Mouse (Mus musculus) limb, embryonic 13.5 days (tissue): ENCODE results near the gene Tha1. TPM values are rescaled to one million over a fixed set of nuclear protein-coding genes. Genes with fewer than 3 reads are reported as not detected.

Source experiments
- ATAC-seq: fragments of 200-750 bp; cut with Nextera tagmentation; 2 replicates; pipeline ENCODE4 v1.8.0; 2017; ENCODE audit warnings: low read depth, moderate number of reproducible peaks, moderate TSS enrichment; ENCODE audit not compliant: low FRiP score
- H3K27ac ChIP-seq: fragments of 300-500 bp; sonication (generic); 2 replicates; pipeline ENCODE4 v1.5.1; 2015; ENCODE audit warnings: inconsistent platforms, mild to moderate bottlenecking, moderate library complexity
- H3K27me3 ChIP-seq: fragments of 300-500 bp; sonication (generic); 2 replicates; pipeline ENCODE4 v1.6.1; 2015; ENCODE audit warnings: mild to moderate bottlenecking, inconsistent platforms
- H3K36me3 ChIP-seq: fragments of 300-500 bp; sonication (generic); 2 replicates; pipeline ENCODE4 v1.6.1; 2015; ENCODE audit warnings: inconsistent platforms, mild to moderate bottlenecking, moderate library complexity
- H3K4me1 ChIP-seq: fragments of 300-500 bp; sonication (generic); 2 replicates; pipeline ENCODE4 v1.6.1; 2015; ENCODE audit warnings: inconsistent platforms
- H3K4me2 ChIP-seq: fragments of 300-500 bp; sonication (generic); replicated peaks from 2 replicates; pipeline ENCODE4 v1.6.1; 2015; ENCODE audit warnings: inconsistent platforms, mild to moderate bottlenecking, moderate library complexity
- H3K4me3 ChIP-seq: fragments of 300-500 bp; sonication (generic); 2 replicates; pipeline ENCODE4 v1.5.1; 2015; ENCODE audit warnings: moderate library complexity, mild to moderate bottlenecking, inconsistent platforms
- H3K9ac ChIP-seq: fragments of 300-500 bp; sonication (generic); 2 replicates; pipeline ENCODE4 v1.6.1; 2015; ENCODE audit warnings: mild to moderate bottlenecking, inconsistent platforms
- H3K9me3 ChIP-seq: fragments of 300-500 bp; sonication (generic); 2 replicates; pipeline ENCODE4 v1.6.1; 2016; ENCODE audit warnings: inconsistent platforms
- WGBS: fragments of 180-500 bp; shearing (Covaris S2); methylation state at CpG from one replicate; pipeline ENCODE4 v1.1.7; 2015; 5-methylcytosine and 5-hydroxymethylcytosine counted together
- polyA plus RNA-seq: library from polyadenylated mRNA; unstranded; fragments of >200 nt; fragmentation: Nextera tagmentation; extraction: Ambion mirVana; gene quantifications from 2 replicates; pipeline ENCODE4 v1.2.1, GENCODE M21; 2015

The Tha1 gene
- polyA plus RNA-seq, 1 experiment from 2014 or later, result 3.6 TPM

GRCm38 (mm10) chr11:117863174-117863856 lies 10.0 kb downstream of the Tha1 start:
- ATAC-seq, result no peak
- Histone ChIP-seq H3K9ac (no peak overlapping the region), H3K36me3 (no peaks in the 10 kb centered on the region), H3K9me3 (no peaks in the 10 kb centered on the region), H3K4me2 (no peak overlapping the region), H3K27me3 (peaks cover 62% of the 10 kb centered on the region), H3K27ac (no peak overlapping the region), H3K4me3 (no peak overlapping the region), H3K4me1 (peaks cover 13% of the 10 kb centered on the region)
- WGBS, result 30% methylated on average over 11 of the region's 11 CpGs

GRCm38 (mm10) chr11:117860601-117861000 lies 12.7 kb downstream of the Tha1 start, which contains the start of gene Tmem235:
Tmem235 (plus strand) TSS chr11:117860752.
- peaks cover 10% of the 10 kb centered on the region for H3K4me1 ChIP-seq
- no peak within 1 kb of the TSS for H3K9ac ChIP-seq
- H3K36me3 ChIP-seq, result peaks cover 21% of the 10 kb centered on the region
- peaks cover 63% of the 10 kb centered on the region for H3K27me3 ChIP-seq
- no peak for ATAC-seq
- peak within 1 kb of the TSS; percentile 46 for H3K4me2 ChIP-seq
- H3K27ac ChIP-seq, result no peak within 1 kb of the TSS
- no peaks in the 10 kb centered on the region for H3K9me3 ChIP-seq
- 2% methylated on average over 23 of the region's 23 CpGs for WGBS
- H3K4me3 ChIP-seq, result peak within 1 kb of the TSS; percentile 8; the same call in 1 of the 2 replicates

GRCm38 (mm10) chr11:117858392-117858791 lies 14.9 kb downstream of the Tha1 start:
- ATAC-seq, result no peak
- no peak overlapping the region for H3K4me3 ChIP-seq
- WGBS, result 39% methylated on average over 3 of the region's 3 CpGs
- no peak overlapping the region for H3K9ac ChIP-seq
- no peak overlapping the region for H3K27ac ChIP-seq
- no peaks in the 10 kb centered on the region for H3K9me3 ChIP-seq
- H3K27me3 ChIP-seq, result peaks cover 53% of the 10 kb centered on the region
- peaks cover 42% of the 10 kb centered on the region for H3K36me3 ChIP-seq
- peaks cover 10% of the 10 kb centered on the region for H3K4me1 ChIP-seq
- H3K4me2 ChIP-seq, result no peak overlapping the region

GRCm38 (mm10) chr11:117857462-117857861 lies 15.8 kb downstream of the Tha1 start:
- Histone ChIP-seq H3K36me3 (peaks cover 51% of the 10 kb centered on the region), H3K27me3 (peaks cover 43% of the 10 kb centered on the region), H3K4me1 (peaks cover 10% of the 10 kb centered on the region), H3K9me3 (no peaks in the 10 kb centered on the region), H3K9ac (no peak overlapping the region), H3K27ac (no peak overlapping the region), H3K4me3 (no peak overlapping the region), H3K4me2 (no peak overlapping the region)
- 94% methylated on average over 10 of the region's 10 CpGs for WGBS
- no peak for ATAC-seq

- no peak overlapping the region for H3K4me2 ChIP-seq
- H3K4me1 ChIP-seq, result peaks cover 13% of the 10 kb centered on the region
- H3K4me3 ChIP-seq, result no peak overlapping the region
- WGBS, result 80% methylated on average over 1 of the region's 1 CpGs
- H3K36me3 ChIP-seq, result peaks cover 63% of the 10 kb centered on the region
- ATAC-seq, result no peak
- H3K9me3 ChIP-seq, result no peaks in the 10 kb centered on the region
- H3K9ac ChIP-seq, result no peak overlapping the region
- H3K27me3 ChIP-seq, result peaks cover 28% of the 10 kb centered on the region
- H3K27ac ChIP-seq, result no peak overlapping the region
Measured at GRCm38 (mm10) chr11:117855975-117856374, 17.3 kb downstream of the Tha1 start.

GRCm38 (mm10) chr11:117855360-117855759 lies 17.9 kb downstream of the Tha1 start:
- Histone ChIP-seq H3K27ac (no peak overlapping the region), H3K4me3 (no peak overlapping the region), H3K4me1 (peaks cover 15% of the 10 kb centered on the region), H3K9ac (no peak overlapping the region), H3K9me3 (no peaks in the 10 kb centered on the region), H3K4me2 (no peak overlapping the region), H3K36me3 (peaks cover 64% of the 10 kb centered on the region), H3K27me3 (peaks cover 22% of the 10 kb centered on the region)
- WGBS, result 95% methylated on average over 5 of the region's 5 CpGs
- no peak for ATAC-seq

- 89% methylated on average over 9 of the region's 9 CpGs for WGBS
- Histone ChIP-seq H3K4me1 (peaks cover 16% of the 10 kb centered on the region), H3K36me3 (peaks cover 64% of the 10 kb centered on the region), H3K4me2 (no peak overlapping the region), H3K27me3 (peaks cover 11% of the 10 kb centered on the region), H3K27ac (no peak overlapping the region), H3K9ac (no peak overlapping the region), H3K4me3 (no peak overlapping the region), H3K9me3 (no peaks in the 10 kb centered on the region)
- ATAC-seq, result no peak
Measured at GRCm38 (mm10) chr11:117854241-117854640, 19.0 kb downstream of the Tha1 start.

- no peak overlapping the region for H3K9ac ChIP-seq
- no peak overlapping the region for H3K4me3 ChIP-seq
- H3K27ac ChIP-seq, result no peak overlapping the region
- no peak for ATAC-seq
- no peaks in the 10 kb centered on the region for H3K27me3 ChIP-seq
- peaks cover 64% of the 10 kb centered on the region for H3K36me3 ChIP-seq
- peaks cover 23% of the 10 kb centered on the region for H3K4me1 ChIP-seq
- no peaks in the 10 kb centered on the region for H3K9me3 ChIP-seq
- WGBS, result 91% methylated on average over 3 of the region's 3 CpGs
- H3K4me2 ChIP-seq, result no peak overlapping the region
Measured at GRCm38 (mm10) chr11:117852875-117853274, 20.4 kb downstream of the Tha1 start.

GRCm38 (mm10) chr11:117848985-117849671 lies 24.2 kb downstream of the Tha1 start, which contains the start of gene Birc5:
Birc5 (plus strand) TSS chr11:117849251.
- peak; percentile 93 for ATAC-seq
- Histone ChIP-seq H3K9ac (peak within 1 kb of the TSS; percentile 86), H3K36me3 (peaks cover 29% of the 10 kb centered on the region), H3K9me3 (no peaks in the 10 kb centered on the region), H3K4me3 (peak within 1 kb of the TSS; percentile 70), H3K27me3 (no peaks in the 10 kb centered on the region), H3K4me2 (peak within 1 kb of the TSS; percentile 85), H3K27ac (peak within 1 kb of the TSS; percentile 96), H3K4me1 (peaks cover 28% of the 10 kb centered on the region)
- under 1% methylated on average over 51 of the region's 51 CpGs for WGBS

- Histone ChIP-seq H3K27me3 (no peaks in the 10 kb centered on the region), H3K4me1 (peaks cover 28% of the 10 kb centered on the region), H3K36me3 (peaks cover 22% of the 10 kb centered on the region), H3K4me2 (peak overlapping the region; percentile 85), H3K9me3 (no peaks in the 10 kb centered on the region), H3K4me3 (peak overlapping the region; percentile 70), H3K27ac (peak overlapping the region; percentile 96), H3K9ac (peak overlapping the region; percentile 86)
- peak; percentile 84 for ATAC-seq
- 7% methylated on average over 19 of the region's 19 CpGs for WGBS
Measured at GRCm38 (mm10) chr11:117848271-117848984, 24.9 kb downstream of the Tha1 start.

- Histone ChIP-seq H3K9ac (peak overlapping the region; percentile 86), H3K4me2 (peak overlapping the region; percentile 85), H3K9me3 (no peaks in the 10 kb centered on the region), H3K4me3 (peak overlapping the region; percentile 70), H3K4me1 (peaks cover 28% of the 10 kb centered on the region), H3K36me3 (peaks cover 15% of the 10 kb centered on the region), H3K27me3 (no peaks in the 10 kb centered on the region), H3K27ac (peak overlapping the region; percentile 96)
- WGBS, result 65% methylated on average over 7 of the region's 7 CpGs
- ATAC-seq, result no peak
Measured at GRCm38 (mm10) chr11:117847593-117848215, 25.6 kb downstream of the Tha1 start.
